Mouse (Mus musculus) gastrocnemius, postnatal 25 days (tissue): ENCODE measurements around the gene Egr4. TPM values are rescaled to one million over a fixed set of nuclear protein-coding genes. Genes with fewer than 3 reads are reported as not detected.

Source experiments
- DNase-seq: peaks from one replicate; pipeline ENCODE4 v3.0.0; 2022
- total RNA-seq, 2 experiments: library from RNA; stranded (reverse); gene quantifications; 1 replicate in 1 of 2; 2 replicates in 1 of 2; pipeline ENCODE4 v1.2.3; 2021

Egr4 gene
- total RNA-seq, 2 experiments from 2014 or later = not detected

GRCm38 (mm10) chr6:85496976-85497375, 16.4 kb downstream of the Egr4 start:
- no peak for DNase-seq

GRCm38 (mm10) chr6:85491606-85492005, 21.8 kb downstream of the Egr4 start:
- no peak for DNase-seq

- DNase-seq = no peak
Measured at GRCm38 (mm10) chr6:85490252-85490651, 23.1 kb downstream of the Egr4 start.

GRCm38 (mm10) chr6:85489717-85490116, 23.7 kb downstream of the Egr4 start:
- no peak for DNase-seq

- no peak for DNase-seq
Measured at GRCm38 (mm10) chr6:85488510-85488909, 24.9 kb downstream of the Egr4 start.

GRCm38 (mm10) chr6:85485738-85486137, 27.7 kb downstream of the Egr4 start:
- DNase-seq = no peak

- no peak for DNase-seq
Measured at GRCm38 (mm10) chr6:85483843-85484721, 29.3 kb downstream of the Egr4 start.

GRCm38 (mm10) chr6:85480685-85481084, 32.7 kb downstream of the Egr4 start:
- no peak for DNase-seq

GRCm38 (mm10) chr6:85479979-85480378, 33.4 kb downstream of the Egr4 start:
- DNase-seq = no peak

GRCm38 (mm10) chr6:85478416-85478815, 35.0 kb downstream of the Egr4 start:
- no peak for DNase-seq

- DNase-seq = no peak
Measured at GRCm38 (mm10) chr6:85477366-85477917, 35.9 kb downstream of the Egr4 start.

- no peak for DNase-seq
Measured at GRCm38 (mm10) chr6:85475581-85475980, 37.8 kb downstream of the Egr4 start.

- DNase-seq = no peak
Measured at GRCm38 (mm10) chr6:85472542-85472941, 40.8 kb downstream of the Egr4 start.

GRCm38 (mm10) chr6:85471962-85472361, 41.4 kb downstream of the Egr4 start:
- DNase-seq = no peak

- no peak for DNase-seq
Measured at GRCm38 (mm10) chr6:85469660-85470430, 43.5 kb downstream of the Egr4 start.

- no peak for DNase-seq
Measured at GRCm38 (mm10) chr6:85465381-85465780, 48.0 kb downstream of the Egr4 start.

Other genes starting within 250 kb of the Egr4 start
- 1 to 10 TPM; 5.0 to 7.3 TPM for gene Sfxn5, start 180.2 kb downstream of the Egr4 start, total RNA-seq
- gene Rab11fip5, start 139.0 kb downstream of the Egr4 start, total RNA-seq = 10 to 100 TPM; 22.7 to 26.5 TPM
- gene Noto, start 89.7 kb downstream of the Egr4 start, total RNA-seq = not detected
- gene Smyd5, start 81.6 kb downstream of the Egr4 start, total RNA-seq = 1 to 10 TPM; 5.8 to 6.1 TPM
- 100 to 1,000 TPM; 108 to 109 TPM for gene Cct7, start 62.1 kb downstream of the Egr4 start, total RNA-seq
- gene Pradc1, start 61.6 kb downstream of the Egr4 start, total RNA-seq = 10 to 100 TPM; 12.4 to 14.6 TPM
- not detected for gene Fbxo41, start 10.6 kb downstream of the Egr4 start, total RNA-seq
- under 1 TPM; 0.54 to 0.70 TPM for gene Alms1, start 73.9 kb upstream of the Egr4 start, total RNA-seq
- under 1 TPM in 1 of 2 experiments, not detected in 1; 0.16 TPM for gene Nat8f7, start 199.6 kb upstream of the Egr4 start, total RNA-seq